Mouse (Mus musculus): Measurements from ENCODE around the gene Ghitm. TPM values are rescaled to one million over a fixed set of nuclear protein-coding genes. Genes with fewer than 3 reads are reported as not detected.

Gene Ghitm
- polyA plus RNA-seq, 1 experiment = 440 TPM

- no peak for TF ChIP-seq POLR2A (IDR thresholded peaks at IDR 0.05; ENCODE audit: borderline replicate concordance, insufficient read depth, low read length)
- TF ChIP-seq CTCF (IDR thresholded peaks at IDR 0.05; ENCODE audit: borderline replicate concordance, insufficient read depth, low read depth, low read length) = no peak
- 87% methylated on average over 5 of the region's 5 CpGs for WGBS
- no peak for DNase-seq
- Histone ChIP-seq H3K4me3 (replicated peaks; ENCODE audit: insufficient read depth, low read depth, low read length) (no peak overlapping the region), H3K27ac (ENCODE audit: insufficient read depth, low read length) (no peak overlapping the region), H3K27me3 (ENCODE audit: control insufficient read depth, insufficient read depth, low read length) (no peaks in the 10 kb centered on the region; the same call in 1 of the 2 replicates), H3K4me1 (ENCODE audit: control insufficient read depth, insufficient read depth, low read length) (peaks cover 6% of the 10 kb centered on the region; the same call in 1 of the 2 replicates)
Observed at GRCm38 (mm10) chr14:37101531-37101930, 33.5 kb downstream of the Ghitm start.

DNA sequence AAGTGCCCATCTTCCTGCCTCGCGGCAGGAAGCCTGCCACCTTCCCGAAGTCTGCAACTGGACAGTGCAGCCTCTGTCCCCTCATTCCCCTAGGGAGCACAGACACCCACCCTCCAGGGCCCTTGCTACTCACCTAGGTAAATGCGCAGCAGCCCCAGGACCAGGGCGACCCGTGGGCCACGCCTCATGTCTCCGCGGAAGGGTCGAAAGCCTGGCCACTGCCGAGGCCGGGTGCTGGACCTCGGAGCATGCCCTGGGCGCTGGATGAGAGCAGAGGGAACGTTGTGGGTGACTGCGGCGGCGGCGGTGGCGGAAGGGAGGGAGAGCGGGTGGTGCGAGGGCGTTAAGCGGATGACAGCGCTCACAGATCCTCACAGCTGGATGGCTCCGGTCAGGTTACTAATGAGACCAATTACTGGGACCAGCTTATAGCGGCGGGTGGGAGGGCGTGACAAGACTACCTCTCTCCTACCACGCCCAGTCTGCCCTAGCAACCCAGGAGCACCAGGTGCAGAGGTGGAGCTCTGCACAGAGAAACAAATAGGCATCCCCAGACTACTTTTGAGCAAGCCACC, 37.0 kb downstream of the Ghitm start, which contains the start of gene Cdhr1:
Gene Cdhr1 (minus strand): TSS at position 392 of the 575 bp plus-strand sequence.
- peak in 1 of 2 experiments; percentile 18 for DNase-seq
- under 1% methylated on average over 30 of the region's 30 CpGs for WGBS
- Histone ChIP-seq H3K27me3 (ENCODE audit: control insufficient read depth, insufficient read depth, low read length) (no peaks in the 10 kb centered on the region; the same call in 1 of the 2 replicates), H3K4me1 (ENCODE audit: control insufficient read depth, insufficient read depth, low read length) (peaks cover 12% of the 10 kb centered on the region), H3K27ac (ENCODE audit: insufficient read depth, low read length) (no peak within 1 kb of the TSS), H3K4me3 (replicated peaks; ENCODE audit: insufficient read depth, low read depth, low read length) (peak within 1 kb of the TSS; percentile 44)
- TF ChIP-seq POLR2A (IDR thresholded peaks at IDR 0.05; ENCODE audit: borderline replicate concordance, insufficient read depth, low read length) (no peak), CTCF (IDR thresholded peaks at IDR 0.05; ENCODE audit: borderline replicate concordance, insufficient read depth, low read depth, low read length) (no peak)

DNA sequence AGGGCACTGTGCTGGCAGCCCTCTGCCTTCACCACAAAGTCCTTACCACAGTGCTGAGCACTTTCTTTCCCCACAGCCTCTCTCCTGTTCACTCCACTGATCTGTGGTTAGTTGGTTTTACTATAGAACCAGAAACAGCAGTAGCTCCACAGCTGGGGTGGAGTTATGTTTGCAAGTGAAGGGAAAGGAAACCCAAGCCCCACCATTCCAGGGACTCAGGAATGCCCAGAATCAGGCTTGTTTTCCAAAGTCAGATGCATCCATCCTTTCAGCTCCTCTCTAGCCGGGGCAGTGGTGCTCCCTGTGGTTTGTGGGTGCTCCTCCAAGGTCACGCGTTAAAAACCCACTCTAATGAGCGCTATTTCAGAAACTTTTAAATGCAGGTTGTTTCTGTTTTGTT, 39.5 kb downstream of the Ghitm start:
- TF ChIP-seq POLR2A (IDR thresholded peaks at IDR 0.05; ENCODE audit: borderline replicate concordance, insufficient read depth, low read length) = no peak
- TF ChIP-seq CTCF (IDR thresholded peaks at IDR 0.05; ENCODE audit: borderline replicate concordance, insufficient read depth, low read depth, low read length) = no peak
- no peak for DNase-seq
- Histone ChIP-seq H3K27ac (ENCODE audit: insufficient read depth, low read length) (no peak overlapping the region), H3K4me3 (replicated peaks; ENCODE audit: insufficient read depth, low read depth, low read length) (no peak overlapping the region), H3K4me1 (ENCODE audit: control insufficient read depth, insufficient read depth, low read length) (peaks cover 12% of the 10 kb centered on the region), H3K27me3 (ENCODE audit: control insufficient read depth, insufficient read depth, low read length) (no peaks in the 10 kb centered on the region; the same call in 1 of the 2 replicates)
- WGBS = 88% methylated on average over 4 of the region's 4 CpGs

GRCm38 (mm10) chr14:37094436-37094835, 40.6 kb downstream of the Ghitm start:
- H3K4me1 ChIP-seq (ENCODE audit: control insufficient read depth, insufficient read depth, low read length) = peaks cover 12% of the 10 kb centered on the region
- H3K4me3 ChIP-seq (replicated peaks; ENCODE audit: insufficient read depth, low read depth, low read length) = no peak overlapping the region
- no peak for TF ChIP-seq POLR2A (IDR thresholded peaks at IDR 0.05; ENCODE audit: borderline replicate concordance, insufficient read depth, low read length)
- no peak for TF ChIP-seq CTCF (IDR thresholded peaks at IDR 0.05; ENCODE audit: borderline replicate concordance, insufficient read depth, low read depth, low read length)
- WGBS = 15% methylated on average over 6 of the region's 6 CpGs
- no peaks in the 10 kb centered on the region; the same call in 1 of the 2 replicates for H3K27me3 ChIP-seq (ENCODE audit: control insufficient read depth, insufficient read depth, low read length)
- H3K27ac ChIP-seq (ENCODE audit: insufficient read depth, low read length) = no peak overlapping the region
- DNase-seq = no peak

GRCm38 (mm10) chr14:37083755-37084154, 51.3 kb downstream of the Ghitm start:
- Histone ChIP-seq H3K4me1 (ENCODE audit: control insufficient read depth, insufficient read depth, low read length) (no peaks in the 10 kb centered on the region), H3K27ac (ENCODE audit: insufficient read depth, low read length) (no peak overlapping the region), H3K4me3 (replicated peaks; ENCODE audit: insufficient read depth, low read depth, low read length) (no peak overlapping the region), H3K27me3 (ENCODE audit: control insufficient read depth, insufficient read depth, low read length) (no peaks in the 10 kb centered on the region)
- WGBS = 54% methylated on average over 4 of the region's 4 CpGs
- no peak for DNase-seq
- TF ChIP-seq CTCF (IDR thresholded peaks at IDR 0.05; ENCODE audit: borderline replicate concordance, insufficient read depth, low read depth, low read length) = no peak
- TF ChIP-seq POLR2A (IDR thresholded peaks at IDR 0.05; ENCODE audit: borderline replicate concordance, insufficient read depth, low read length) = no peak

DNA sequence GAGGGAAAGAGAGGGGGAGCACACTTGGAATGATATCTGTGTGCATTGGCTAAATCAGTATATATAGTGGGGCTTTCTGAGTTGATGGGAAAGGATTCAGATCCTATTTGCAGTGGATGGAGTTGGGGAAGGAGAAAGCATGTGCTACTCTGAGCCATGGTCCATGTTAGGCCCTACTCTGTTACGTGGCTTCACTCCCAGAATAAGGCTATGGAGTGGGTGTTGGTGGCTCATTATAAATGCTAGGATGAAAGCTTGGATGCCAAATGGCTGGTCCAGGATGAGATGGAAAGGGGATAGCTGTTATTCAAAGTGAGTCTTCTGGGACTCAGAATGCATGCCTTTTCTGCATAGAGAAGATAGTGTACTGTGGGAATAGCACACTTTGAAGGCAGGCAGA, 54.3 kb downstream of the Ghitm start:
- TF ChIP-seq CTCF (IDR thresholded peaks at IDR 0.05; ENCODE audit: borderline replicate concordance, insufficient read depth, low read depth, low read length) = no peak
- TF ChIP-seq POLR2A (IDR thresholded peaks at IDR 0.05; ENCODE audit: borderline replicate concordance, insufficient read depth, low read length) = no peak
- H3K27ac ChIP-seq (ENCODE audit: insufficient read depth, low read length) = no peak overlapping the region

More for the DNA sequence above, 54.3 kb downstream of the Ghitm start:
- no peaks in the 10 kb centered on the region for H3K4me1 ChIP-seq (ENCODE audit: control insufficient read depth, insufficient read depth, low read length)
- H3K4me3 ChIP-seq (replicated peaks; ENCODE audit: insufficient read depth, low read depth, low read length) = no peak overlapping the region
- 78% methylated on average over 1 of the region's 1 CpGs for WGBS
- DNase-seq = no peak
- H3K27me3 ChIP-seq (ENCODE audit: control insufficient read depth, insufficient read depth, low read length) = no peaks in the 10 kb centered on the region

Other genes starting within 250 kb of the Ghitm start
- 49.4 and 50.8 TPM in 2 replicates for gene Ccser2, start 166.5 kb downstream of the Ghitm start, polyA plus RNA-seq (2012; rRNA removed)
- not detected in 2 replicates for gene Rgr, start 86.3 kb downstream of the Ghitm start, polyA plus RNA-seq (2012; rRNA removed)
- gene Lrit1, start 80.4 kb downstream of the Ghitm start, polyA plus RNA-seq (2012; rRNA removed) = not detected in 2 replicates
- not detected in 2 replicates for gene Lrit2, start 67.3 kb downstream of the Ghitm start, polyA plus RNA-seq (2012; rRNA removed)
- 1.0 and 1.1 TPM in 2 replicates for gene Cdhr1, start 36.9 kb downstream of the Ghitm start, polyA plus RNA-seq (2012; rRNA removed)
- gene 2610528A11Rik, start 21.2 kb downstream of the Ghitm start, polyA plus RNA-seq (2012; rRNA removed) = 0.41 and 0.56 TPM in 2 replicates

All from cerebellum, adult 2 months (tissue).